Mouse (Mus musculus) forebrain, embryonic 15.5 days (tissue): ENCODE measurements at regions not wholly inside any gene's neighbourhood (a gene's known extent, or its start where the extent isn't known, plus 50 kb on each side); places are given as distances from the start of the nearest gene placed in this dataset.

Source experiments
- ATAC-seq: fragments of 200-750 bp; cut with Nextera tagmentation; replicated peaks from 2 replicates; pipeline ENCODE4 v1.8.0; 2017; ENCODE audit warnings: mild to moderate bottlenecking, moderate TSS enrichment, moderate library complexity
- H3K27ac ChIP-seq: fragments of 300-500 bp; sonication (generic); replicated peaks from 2 replicates; pipeline ENCODE4 v1.5.1; 2015; ENCODE audit warnings: mild to moderate bottlenecking, inconsistent platforms
- H3K27me3 ChIP-seq: fragments of 300-500 bp; sonication (generic); 2 replicates; pipeline ENCODE4 v1.6.1; 2015; ENCODE audit warnings: inconsistent platforms
- H3K36me3 ChIP-seq: fragments of 300-500 bp; sonication (generic); 2 replicates; pipeline ENCODE4 v1.6.1; 2015; ENCODE audit warnings: mild to moderate bottlenecking, inconsistent platforms
- H3K4me1 ChIP-seq: fragments of 300-500 bp; sonication (generic); 2 replicates; pipeline ENCODE4 v1.6.1; 2015; ENCODE audit warnings: inconsistent platforms
- H3K4me2 ChIP-seq: fragments of 300-500 bp; sonication (generic); replicated peaks from 2 replicates; pipeline ENCODE4 v1.6.1; 2015; ENCODE audit warnings: mild to moderate bottlenecking, inconsistent platforms
- H3K4me3 ChIP-seq: fragments of 300-500 bp; sonication (generic); 2 replicates; pipeline ENCODE4 v1.5.1; 2015; ENCODE audit warnings: mild to moderate bottlenecking, inconsistent platforms
- H3K9ac ChIP-seq: fragments of 300-500 bp; sonication (generic); replicated peaks from 2 replicates; pipeline ENCODE4 v1.6.1; 2015; ENCODE audit warnings: mild to moderate bottlenecking, inconsistent platforms
- H3K9me3 ChIP-seq: fragments of 300-500 bp; sonication (generic); 2 replicates; pipeline ENCODE4 v1.6.1; 2016; ENCODE audit warnings: inconsistent platforms
- WGBS: fragments of 180-500 bp; shearing (Covaris S2); methylation state at CpG from one replicate; pipeline ENCODE4 v1.1.7; 2015; ENCODE audit warnings: mixed read lengths; 5-methylcytosine and 5-hydroxymethylcytosine counted together

GRCm38 (mm10) chr11:110670626-110671508 lies 271.9 kb downstream of the Map2k6 start:
- WGBS, result 79% methylated on average over 12 of the region's 12 CpGs
- ATAC-seq, result no peak
- no peaks in the 10 kb centered on the region for H3K9me3 ChIP-seq

GRCm38 (mm10) chr11:110672941-110673340 lies 274.0 kb downstream of the Map2k6 start:
- WGBS, result 13% methylated on average over 1 of the region's 1 CpGs
- Histone ChIP-seq H3K4me3 (no peak overlapping the region), H3K9ac (no peak overlapping the region), H3K27ac (no peak overlapping the region), H3K9me3 (no peaks in the 10 kb centered on the region), H3K4me2 (no peak overlapping the region), H3K27me3 (no peaks in the 10 kb centered on the region), H3K36me3 (no peaks in the 10 kb centered on the region), H3K4me1 (no peaks in the 10 kb centered on the region; the same call in 1 of the 2 replicates)
- no peak for ATAC-seq

More at GRCm38 (mm10) chr11:110670626-110671508, 271.9 kb downstream of the Map2k6 start:
- no peaks in the 10 kb centered on the region for H3K36me3 ChIP-seq
- H3K9ac ChIP-seq, result no peak overlapping the region
- H3K4me3 ChIP-seq, result no peak overlapping the region
- H3K4me1 ChIP-seq, result no peaks in the 10 kb centered on the region; the same call in 1 of the 2 replicates
- H3K27me3 ChIP-seq, result no peaks in the 10 kb centered on the region
- no peak overlapping the region for H3K4me2 ChIP-seq
- no peak overlapping the region for H3K27ac ChIP-seq

GRCm38 (mm10) chr11:110692824-110693223 lies 275.0 kb upstream of the Kcnj16 start:
- H3K9me3 ChIP-seq, result no peaks in the 10 kb centered on the region
- no peak overlapping the region for H3K4me2 ChIP-seq
- no peak overlapping the region for H3K27ac ChIP-seq
- ATAC-seq, result no peak
- no peak overlapping the region for H3K4me3 ChIP-seq
- 92% methylated on average over 4 of the region's 4 CpGs for WGBS
- H3K27me3 ChIP-seq, result no peaks in the 10 kb centered on the region
- no peaks in the 10 kb centered on the region for H3K36me3 ChIP-seq
- no peak overlapping the region for H3K9ac ChIP-seq
- no peaks in the 10 kb centered on the region for H3K4me1 ChIP-seq

DNA sequence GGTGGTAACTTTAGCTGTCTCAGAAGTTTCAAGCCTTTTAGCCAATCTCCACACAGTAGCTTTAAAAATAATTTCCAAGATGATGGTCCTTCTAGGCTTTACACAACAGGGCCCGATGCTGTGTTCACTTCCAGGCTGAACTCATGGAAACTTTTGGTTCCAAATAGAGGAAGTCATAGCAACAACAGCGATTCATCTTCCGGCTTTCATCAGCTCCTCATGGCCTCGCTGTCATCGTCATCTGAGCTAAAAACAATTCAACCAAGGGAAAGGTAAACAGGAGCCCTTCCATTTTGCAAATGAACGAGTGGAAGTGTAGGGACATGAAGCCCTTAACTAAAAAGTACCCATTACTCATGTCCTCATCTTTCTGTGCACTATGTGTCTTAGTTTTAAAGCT lies 270.8 kb upstream of the Kcnj16 start:
- H3K4me2 ChIP-seq, result no peak overlapping the region
- no peak overlapping the region for H3K9ac ChIP-seq
- no peak overlapping the region for H3K4me3 ChIP-seq
- no peaks in the 10 kb centered on the region for H3K4me1 ChIP-seq
- H3K27ac ChIP-seq, result no peak overlapping the region
- no peaks in the 10 kb centered on the region for H3K9me3 ChIP-seq
- H3K27me3 ChIP-seq, result no peaks in the 10 kb centered on the region
- WGBS, result 92% methylated on average over 6 of the region's 6 CpGs
- ATAC-seq, result no peak
- H3K36me3 ChIP-seq, result no peaks in the 10 kb centered on the region

- H3K36me3 ChIP-seq, result no peaks in the 10 kb centered on the region
- no peak overlapping the region for H3K27ac ChIP-seq
- 77% methylated on average over 5 of the region's 5 CpGs for WGBS
- H3K4me2 ChIP-seq, result no peak overlapping the region
- H3K4me1 ChIP-seq, result no peaks in the 10 kb centered on the region
- H3K9me3 ChIP-seq, result no peaks in the 10 kb centered on the region
- H3K27me3 ChIP-seq, result no peaks in the 10 kb centered on the region
- no peak overlapping the region for H3K9ac ChIP-seq
- ATAC-seq, result no peak
- no peak overlapping the region for H3K4me3 ChIP-seq
Measured at GRCm38 (mm10) chr11:110698342-110698741, 269.5 kb upstream of the Kcnj16 start.

- Histone ChIP-seq H3K27ac (no peak overlapping the region), H3K9ac (no peak overlapping the region), H3K36me3 (no peaks in the 10 kb centered on the region), H3K4me3 (no peak overlapping the region), H3K4me2 (no peak overlapping the region), H3K27me3 (no peaks in the 10 kb centered on the region), H3K4me1 (no peaks in the 10 kb centered on the region), H3K9me3 (no peaks in the 10 kb centered on the region)
- no peak for ATAC-seq
- 79% methylated on average over 2 of the region's 2 CpGs for WGBS
Measured at GRCm38 (mm10) chr11:110700976-110701375, 266.9 kb upstream of the Kcnj16 start.

- no peak overlapping the region for H3K27ac ChIP-seq
- no peaks in the 10 kb centered on the region for H3K27me3 ChIP-seq
- no peak overlapping the region for H3K9ac ChIP-seq
- 90% methylated on average over 5 of the region's 5 CpGs for WGBS
- no peaks in the 10 kb centered on the region for H3K36me3 ChIP-seq
- H3K4me2 ChIP-seq, result no peak overlapping the region
- H3K9me3 ChIP-seq, result no peaks in the 10 kb centered on the region
- no peak for ATAC-seq
- H3K4me1 ChIP-seq, result no peaks in the 10 kb centered on the region
- H3K4me3 ChIP-seq, result no peak overlapping the region
Measured at GRCm38 (mm10) chr11:110702119-110702518, 265.7 kb upstream of the Kcnj16 start.

- Histone ChIP-seq H3K4me1 (no peaks in the 10 kb centered on the region), H3K9ac (no peak overlapping the region), H3K27ac (no peak overlapping the region), H3K4me3 (no peak overlapping the region), H3K36me3 (no peaks in the 10 kb centered on the region), H3K4me2 (no peak overlapping the region), H3K27me3 (no peaks in the 10 kb centered on the region), H3K9me3 (no peaks in the 10 kb centered on the region)
- WGBS, result 53% methylated on average over 2 of the region's 2 CpGs
- ATAC-seq, result no peak
Measured at GRCm38 (mm10) chr11:110703511-110703910, 264.3 kb upstream of the Kcnj16 start.

GRCm38 (mm10) chr11:110707328-110707727 lies 260.5 kb upstream of the Kcnj16 start:
- H3K36me3 ChIP-seq, result no peaks in the 10 kb centered on the region
- H3K9me3 ChIP-seq, result no peaks in the 10 kb centered on the region
- H3K27ac ChIP-seq, result peak overlapping the region; percentile 43; the same call in 1 of the 2 replicates
- no peak overlapping the region for H3K4me2 ChIP-seq
- H3K9ac ChIP-seq, result no peak overlapping the region
- H3K4me3 ChIP-seq, result no peak overlapping the region
- H3K27me3 ChIP-seq, result no peaks in the 10 kb centered on the region
- ATAC-seq, result peak; percentile 64
- H3K4me1 ChIP-seq, result no peaks in the 10 kb centered on the region
- 42% methylated on average over 4 of the region's 4 CpGs for WGBS

GRCm38 (mm10) chr11:110715300-110715699 lies 252.5 kb upstream of the Kcnj16 start:
- no peaks in the 10 kb centered on the region for H3K27me3 ChIP-seq
- no peak overlapping the region for H3K4me3 ChIP-seq
- no peaks in the 10 kb centered on the region for H3K4me1 ChIP-seq
- no peak overlapping the region for H3K27ac ChIP-seq
- no peak overlapping the region for H3K9ac ChIP-seq
- no peak overlapping the region for H3K4me2 ChIP-seq
- no peak for ATAC-seq
- H3K36me3 ChIP-seq, result no peaks in the 10 kb centered on the region
- no peaks in the 10 kb centered on the region for H3K9me3 ChIP-seq
- 89% methylated on average over 2 of the region's 2 CpGs for WGBS

- no peak overlapping the region for H3K4me2 ChIP-seq
- no peak overlapping the region for H3K27ac ChIP-seq
- H3K4me1 ChIP-seq, result no peaks in the 10 kb centered on the region
- H3K4me3 ChIP-seq, result no peak overlapping the region
- H3K9me3 ChIP-seq, result no peaks in the 10 kb centered on the region
- H3K9ac ChIP-seq, result no peak overlapping the region
- H3K27me3 ChIP-seq, result no peaks in the 10 kb centered on the region
- 74% methylated on average over 1 of the region's 1 CpGs for WGBS
- H3K36me3 ChIP-seq, result no peaks in the 10 kb centered on the region
- no peak for ATAC-seq
Measured at GRCm38 (mm10) chr11:110716369-110716768, 251.5 kb upstream of the Kcnj16 start.

DNA sequence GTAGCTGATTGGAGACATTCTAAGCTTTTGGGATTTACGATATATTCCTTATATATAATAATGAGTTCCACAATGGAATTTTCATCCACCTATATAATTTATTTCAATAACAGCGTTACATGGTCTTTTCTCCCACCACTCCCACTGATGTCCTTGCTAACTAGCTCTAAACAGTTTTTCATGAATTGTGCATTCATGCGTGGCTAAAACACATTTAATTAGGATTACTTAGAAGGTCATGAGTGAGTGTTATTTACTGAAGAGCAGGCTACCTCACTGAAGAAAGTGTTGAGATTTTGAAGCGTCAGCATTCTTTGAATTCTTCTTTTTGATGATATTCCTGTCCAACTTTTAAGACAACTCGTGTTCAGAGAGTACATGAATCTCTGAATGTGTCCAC lies 245.1 kb upstream of the Kcnj16 start:
- H3K9me3 ChIP-seq, result no peaks in the 10 kb centered on the region
- WGBS, result 47% methylated on average over 5 of the region's 5 CpGs
- H3K9ac ChIP-seq, result no peak overlapping the region
- H3K4me1 ChIP-seq, result no peaks in the 10 kb centered on the region
- no peak overlapping the region for H3K4me3 ChIP-seq
- no peak overlapping the region for H3K27ac ChIP-seq
- H3K36me3 ChIP-seq, result no peaks in the 10 kb centered on the region
- H3K4me2 ChIP-seq, result no peak overlapping the region
- no peak for ATAC-seq
- no peaks in the 10 kb centered on the region for H3K27me3 ChIP-seq

DNA sequence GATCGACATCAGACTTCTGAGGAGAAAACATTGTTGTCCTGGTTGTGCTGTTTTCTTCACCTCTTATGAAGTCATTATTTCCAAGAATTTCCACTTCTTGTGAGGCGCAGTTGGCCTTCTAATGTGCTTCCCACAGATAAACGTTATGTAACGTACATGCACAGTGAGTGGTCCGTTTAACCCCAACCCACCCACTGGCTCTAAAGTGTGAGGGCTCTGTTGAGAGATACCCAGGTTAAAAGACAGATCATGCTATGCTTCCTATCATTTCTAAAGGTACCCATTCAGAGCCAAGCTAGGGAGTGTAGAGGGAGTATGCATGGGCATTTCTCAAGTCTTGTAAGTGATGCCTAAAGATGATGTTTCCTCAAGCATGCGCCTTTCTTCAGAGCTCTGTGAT lies 243.9 kb upstream of the Kcnj16 start:
- no peak for ATAC-seq
- H3K4me2 ChIP-seq, result no peak overlapping the region
- 85% methylated on average over 6 of the region's 6 CpGs for WGBS
- H3K27ac ChIP-seq, result no peak overlapping the region
- no peaks in the 10 kb centered on the region for H3K36me3 ChIP-seq
- no peaks in the 10 kb centered on the region for H3K4me1 ChIP-seq
- no peak overlapping the region for H3K9ac ChIP-seq
- H3K9me3 ChIP-seq, result no peaks in the 10 kb centered on the region
- H3K27me3 ChIP-seq, result no peaks in the 10 kb centered on the region
- no peak overlapping the region for H3K4me3 ChIP-seq
